Mouse (Mus musculus) layer of hippocampus, postnatal 25 days (tissue): ENCODE results near the gene Mob1b. TPM values are rescaled to one million over a fixed set of nuclear protein-coding genes. Genes with fewer than 3 reads are reported as not detected.

Source experiments
- DNase-seq, 2 experiments: peaks; one replicate each; pipeline ENCODE4 v3.0.0; 2022; ENCODE audit warnings: mixed read lengths in 2 of 2, low spot score in 1 of 2; ENCODE audit errors: extremely low spot score in 1 of 2
- total RNA-seq, 2 experiments: library from RNA; stranded (reverse); gene quantifications; 2 replicates each; pipeline ENCODE4 v1.2.3; 2021

Gene Mob1b
- total RNA-seq: 10 to 100 TPM; 27.0 to 34.1 TPM

DNA sequence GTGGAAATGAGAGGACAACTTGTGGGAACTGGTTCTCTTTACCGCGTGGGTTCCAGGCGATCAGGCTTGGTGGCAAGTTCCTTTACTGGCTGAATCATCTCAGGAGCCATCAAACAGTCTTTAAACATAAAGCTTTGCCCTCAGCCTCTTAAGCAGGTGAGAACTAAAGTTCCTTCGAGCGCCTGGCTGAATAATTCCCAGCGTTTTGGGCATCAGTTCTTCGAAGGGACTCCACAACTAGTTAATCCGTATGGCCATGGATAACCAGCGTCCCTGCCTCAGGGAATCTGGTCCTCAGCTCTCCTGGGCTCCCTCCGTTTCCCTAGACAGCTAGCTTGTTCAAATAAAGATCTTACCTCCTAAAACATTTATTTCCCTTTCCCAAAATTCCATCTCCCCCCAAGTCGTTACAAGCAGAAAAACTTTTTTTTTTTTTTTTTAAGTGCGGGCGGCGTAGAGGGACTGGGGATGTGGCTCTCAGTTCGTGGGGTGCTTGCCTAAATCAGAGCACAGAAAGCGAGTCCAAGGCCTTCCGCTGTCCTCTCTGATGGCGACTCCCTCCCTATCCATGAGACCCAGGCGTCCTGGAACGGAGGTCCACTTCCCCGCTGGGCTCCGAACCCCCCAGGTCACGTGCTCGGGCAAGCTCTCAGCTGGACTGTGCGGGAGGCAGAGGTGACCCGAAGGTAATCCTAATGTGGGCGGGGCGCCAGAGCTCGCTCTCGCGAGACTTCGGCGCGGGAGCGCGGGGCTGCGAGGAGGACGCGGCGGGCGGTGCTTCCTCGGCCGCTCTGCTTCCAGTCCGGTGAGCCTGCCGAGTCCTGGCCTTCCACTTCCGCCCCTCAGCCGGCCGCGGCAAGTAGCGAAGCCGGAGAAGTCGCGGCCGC lies at the start of gene Mob1b:
Mob1b (plus strand) TSS at position 740 of the 887 bp plus-strand sequence.
- DNase-seq: peak; percentile 97 to 98

DNA sequence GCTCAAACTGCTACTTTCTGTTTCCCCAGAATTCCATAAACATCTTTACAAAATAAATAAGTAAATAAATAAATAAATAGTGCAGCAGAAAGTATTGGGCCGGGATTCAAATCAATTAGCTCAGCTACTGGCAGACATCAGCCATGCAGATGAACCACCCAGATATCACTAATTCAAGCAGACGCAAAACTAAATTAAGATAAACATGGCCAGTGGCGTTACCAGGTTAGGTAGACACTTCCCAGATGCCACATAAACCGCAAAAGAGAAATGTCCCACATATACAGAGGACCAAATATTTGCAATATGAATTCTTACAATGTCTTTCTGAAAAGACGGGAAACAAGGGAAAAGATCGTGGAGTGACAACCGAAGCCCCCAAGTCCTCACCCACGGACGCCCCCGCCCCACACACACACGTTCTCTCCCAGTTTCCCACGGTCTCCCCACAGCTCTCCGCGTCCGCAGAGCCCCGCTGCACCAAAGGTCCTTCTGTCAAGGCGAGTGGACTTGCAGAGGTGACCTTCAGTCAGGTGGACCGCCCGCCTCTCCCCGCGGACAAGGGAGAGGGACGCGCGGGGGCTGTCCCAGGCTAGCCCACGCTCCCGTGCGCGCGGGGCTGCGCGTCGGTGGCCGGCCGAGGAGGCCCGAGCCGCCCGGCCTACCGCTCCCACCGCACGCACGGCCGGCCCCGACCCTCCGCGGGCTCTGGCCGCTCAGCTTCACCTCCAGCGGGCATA lies 45.8 kb upstream of the Mob1b start:
- peak; percentile 19 to 23 for DNase-seq

DNA sequence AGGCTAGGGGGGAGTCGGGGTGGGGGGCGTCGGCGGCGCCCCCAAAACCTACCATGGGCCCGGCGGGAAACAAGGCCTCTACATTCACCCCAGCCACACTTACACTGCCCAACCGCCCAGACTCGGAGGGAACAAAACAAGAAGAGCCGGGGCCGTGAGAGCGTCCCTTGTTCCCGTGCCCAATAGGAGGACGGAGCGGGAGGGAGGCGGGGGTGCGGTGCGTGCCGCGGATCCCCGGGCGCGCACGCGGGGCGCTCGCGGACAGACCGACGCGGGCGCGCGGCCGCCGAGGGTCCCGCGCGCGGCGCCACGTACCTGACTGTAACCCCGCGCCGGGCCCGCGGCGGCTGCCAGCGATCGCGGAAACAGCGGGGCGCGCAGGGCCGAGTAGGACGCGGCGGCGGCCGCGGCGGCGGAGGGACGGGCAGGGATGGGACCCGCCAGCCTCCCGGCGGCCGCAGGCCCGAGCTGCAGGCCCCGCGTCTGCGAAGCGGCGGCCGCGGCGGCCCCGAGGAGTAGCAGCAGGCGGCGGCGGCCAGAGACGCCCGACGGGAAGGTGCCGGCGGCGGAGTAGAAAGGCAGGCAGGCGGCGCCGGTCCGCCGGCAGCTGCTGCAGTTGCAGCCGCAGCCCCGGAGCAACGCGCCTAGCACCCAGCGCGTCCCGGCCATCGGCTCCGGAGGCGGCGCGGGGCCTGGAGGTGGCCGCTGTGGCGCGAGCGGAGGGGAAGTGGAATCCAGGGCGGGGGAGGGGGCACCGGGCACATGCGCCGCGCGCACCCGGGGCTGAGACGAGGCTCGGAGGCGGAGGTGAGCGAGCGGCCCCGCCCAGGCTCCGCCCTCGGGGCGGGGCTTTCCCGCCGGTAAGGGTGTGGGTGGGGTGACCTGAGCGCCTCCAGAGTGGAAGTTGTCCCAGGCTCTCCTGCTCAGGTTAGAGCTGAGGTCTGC lies 44.9 kb upstream of the Mob1b start, which contains the start of gene Grsf1:
Grsf1 (minus strand) TSS at position 729 of the 945 bp plus-strand sequence.
- peak; percentile 79 to 88 for DNase-seq

DNA sequence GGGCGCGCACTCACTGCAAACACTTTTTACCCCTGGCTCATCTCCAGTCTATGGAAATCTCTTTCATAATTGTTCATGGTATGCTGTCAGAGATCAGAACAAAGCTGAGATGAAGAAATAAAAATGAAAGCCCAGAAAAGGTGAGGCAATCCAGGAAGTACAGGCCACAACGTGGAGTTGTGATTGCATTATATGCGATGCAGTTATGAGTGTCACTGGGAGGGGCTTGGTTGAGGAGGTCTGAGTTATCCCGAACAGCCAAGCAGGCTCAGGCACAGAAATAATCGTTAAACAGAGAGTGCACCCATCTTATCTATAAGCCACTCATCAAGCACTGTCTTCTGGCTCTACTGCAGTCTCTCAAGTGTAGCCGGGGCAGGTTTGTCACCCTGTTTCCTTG lies 41.7 kb upstream of the Mob1b start:
- DNase-seq: no peak

DNA sequence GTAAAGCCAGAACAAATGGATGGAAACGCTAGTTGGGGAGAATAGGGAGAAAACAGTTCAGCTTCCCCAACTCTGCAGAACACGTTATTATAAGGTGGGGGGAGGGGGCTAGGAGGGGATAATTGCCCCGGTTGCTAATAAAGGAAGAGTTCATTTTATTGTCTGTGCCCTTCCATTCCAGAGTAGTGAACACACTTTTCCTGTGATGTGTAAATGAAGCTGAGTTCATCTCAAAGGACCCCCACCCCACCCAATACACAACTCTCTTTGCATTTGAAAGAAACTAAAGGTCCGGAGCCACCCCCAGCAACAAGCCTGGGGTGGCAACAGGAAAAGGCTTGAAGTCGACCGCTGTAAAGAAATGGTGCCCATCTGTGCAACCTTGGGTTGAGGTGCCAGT lies 41.3 kb upstream of the Mob1b start:
- no peak for DNase-seq

DNA sequence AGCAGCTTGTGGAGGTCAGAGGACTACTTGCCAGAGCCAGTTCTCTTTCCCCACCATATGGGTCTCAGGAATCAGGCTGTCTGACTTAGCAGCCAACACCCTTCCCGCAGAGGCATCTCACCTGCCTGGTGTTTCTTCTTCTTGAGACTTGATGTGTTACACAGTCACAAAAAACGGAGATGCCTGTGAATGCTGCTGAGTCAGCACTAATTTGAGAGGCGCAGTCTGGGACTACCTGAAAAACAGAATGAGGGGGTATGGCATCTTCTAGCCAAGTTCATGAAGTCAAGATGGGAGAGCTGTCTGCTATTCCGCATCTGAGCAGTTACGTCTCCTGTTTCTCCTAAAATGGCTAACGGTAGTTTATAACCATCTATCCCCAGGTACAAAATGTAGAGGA lies 40.1 kb upstream of the Mob1b start:
- DNase-seq: no peak

DNA sequence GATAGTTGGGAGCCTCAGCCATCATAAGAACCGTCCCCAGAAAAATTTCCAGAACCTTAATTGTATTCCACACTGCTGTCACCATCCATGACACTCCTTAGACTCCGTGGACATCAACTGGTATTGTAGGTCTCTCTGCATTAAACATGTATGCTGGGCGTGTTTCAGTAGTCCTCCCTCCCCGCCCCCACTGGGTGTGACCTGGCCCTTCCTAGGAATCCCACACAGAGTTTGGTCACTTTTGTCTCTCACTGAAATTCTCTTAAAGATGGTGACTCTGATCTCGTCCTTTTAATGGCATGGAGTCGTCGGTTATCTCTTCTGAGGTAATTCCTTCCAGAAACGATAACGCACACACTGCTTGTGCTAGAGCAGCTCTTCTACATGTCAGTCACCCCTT lies 36.9 kb upstream of the Mob1b start:
- no peak for DNase-seq

DNA sequence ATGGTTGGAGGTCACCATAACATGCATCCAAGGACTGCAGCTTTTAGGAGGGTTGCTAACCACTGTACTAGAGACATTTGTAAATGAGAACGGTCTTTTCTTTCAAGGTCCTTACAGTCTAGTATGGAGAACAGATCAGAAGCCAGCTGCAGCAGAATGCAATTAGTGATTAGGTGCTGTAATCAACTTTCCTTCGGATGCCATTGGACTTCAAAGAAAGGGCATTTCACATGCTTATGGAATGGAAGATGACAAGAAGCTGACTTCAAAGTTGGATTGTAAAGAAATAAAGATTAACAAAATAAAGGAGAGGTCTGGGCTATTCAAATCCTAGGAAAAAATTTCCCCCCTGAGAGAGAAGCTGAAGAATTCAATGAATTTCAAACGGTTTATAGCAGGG lies 36.4 kb upstream of the Mob1b start:
- no peak for DNase-seq

DNA sequence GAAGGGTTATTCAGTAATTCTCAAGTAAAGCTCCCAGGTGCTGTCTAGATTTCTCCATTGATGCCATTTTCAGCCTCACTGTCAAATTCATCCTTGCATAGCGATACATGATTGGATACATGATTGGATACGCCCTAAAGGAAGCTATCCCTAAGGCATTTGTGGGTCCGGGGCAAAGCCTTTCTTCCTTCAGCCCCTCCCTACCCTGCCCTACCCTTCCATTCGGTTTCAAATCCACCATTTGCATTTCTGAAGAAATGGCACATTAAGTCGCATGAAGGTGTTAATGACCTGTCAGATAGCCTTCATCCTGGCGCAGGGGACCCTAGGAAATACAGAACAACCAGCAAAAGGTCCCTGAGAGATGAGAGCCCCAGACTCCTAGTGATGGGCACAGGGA lies 35.3 kb upstream of the Mob1b start:
- DNase-seq: no peak

DNA sequence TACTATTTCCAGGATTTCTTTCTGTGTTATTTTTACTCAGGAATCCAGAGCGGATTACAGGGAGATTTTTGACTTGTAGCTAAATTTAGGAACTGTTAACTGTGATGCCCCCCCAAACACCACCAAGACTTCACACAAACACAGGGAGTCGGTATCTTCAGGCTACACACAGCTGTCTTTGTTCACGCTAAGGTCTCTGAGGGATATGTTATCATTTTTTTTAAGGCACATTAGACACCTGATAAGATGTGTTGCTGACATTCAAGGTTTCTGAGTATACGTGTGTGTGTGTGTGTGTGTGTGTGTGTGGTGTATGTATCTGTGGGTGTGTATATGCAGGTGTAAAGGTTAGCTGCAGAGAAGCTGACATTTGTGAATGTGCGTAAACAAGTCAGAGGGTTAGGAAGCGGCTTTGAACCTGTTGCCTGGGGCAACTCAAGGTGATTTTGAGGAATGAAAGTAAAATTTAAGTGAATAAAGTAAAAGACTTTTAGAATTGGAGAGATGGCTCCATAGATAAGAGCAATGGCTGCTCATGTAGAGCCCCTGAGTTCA lies 34.8 kb upstream of the Mob1b start:
- no peak for DNase-seq

DNA sequence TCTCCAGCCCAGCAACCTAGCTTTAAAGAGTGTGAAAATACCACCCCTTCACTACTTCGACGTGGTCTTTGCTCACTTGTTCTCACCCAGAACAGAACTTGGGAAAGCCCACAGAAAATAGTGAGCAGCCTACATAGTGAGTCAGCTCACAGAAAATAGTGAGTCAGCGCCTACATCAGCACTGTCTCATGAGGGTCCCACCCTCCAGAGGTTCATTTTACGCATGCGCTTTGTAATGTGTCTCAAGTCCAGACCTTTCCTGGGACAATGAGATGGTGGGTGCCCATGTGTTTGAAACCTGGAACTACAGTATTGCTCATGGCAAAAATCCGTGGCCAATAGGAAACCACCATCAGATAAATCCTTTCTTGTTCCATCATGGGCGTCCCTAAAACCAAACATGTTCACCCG lies 32.7 kb upstream of the Mob1b start:
- DNase-seq: no peak

DNA sequence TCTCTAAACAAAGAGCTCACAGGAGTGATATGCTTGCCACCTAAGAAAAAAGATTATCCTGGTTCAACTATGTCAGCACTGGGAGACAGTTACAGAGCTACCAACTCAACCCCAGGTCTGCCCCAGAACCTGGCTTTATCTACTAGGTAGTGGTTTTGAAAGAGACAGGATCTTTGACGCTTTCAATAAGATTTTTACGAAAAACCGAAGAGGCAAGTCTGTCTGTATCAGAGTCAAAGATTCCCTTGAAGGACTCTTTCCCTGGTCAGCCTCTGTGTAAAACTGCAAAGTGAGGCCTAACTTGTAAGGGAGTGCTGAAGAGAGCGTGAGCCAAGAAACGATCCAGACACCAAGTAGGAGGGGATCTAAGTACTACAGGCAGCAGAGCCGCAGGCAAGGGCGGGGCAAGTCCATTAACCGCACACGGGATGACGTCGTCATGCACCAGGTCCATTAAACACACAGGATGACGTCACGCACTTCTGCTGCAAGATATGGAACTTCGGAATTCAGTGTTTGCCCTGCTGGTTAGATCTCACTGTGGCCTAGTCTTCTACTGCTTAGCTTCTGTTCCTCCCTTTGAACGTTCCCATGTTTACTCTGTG lies 32.0 kb upstream of the Mob1b start:
- no peak for DNase-seq

DNA sequence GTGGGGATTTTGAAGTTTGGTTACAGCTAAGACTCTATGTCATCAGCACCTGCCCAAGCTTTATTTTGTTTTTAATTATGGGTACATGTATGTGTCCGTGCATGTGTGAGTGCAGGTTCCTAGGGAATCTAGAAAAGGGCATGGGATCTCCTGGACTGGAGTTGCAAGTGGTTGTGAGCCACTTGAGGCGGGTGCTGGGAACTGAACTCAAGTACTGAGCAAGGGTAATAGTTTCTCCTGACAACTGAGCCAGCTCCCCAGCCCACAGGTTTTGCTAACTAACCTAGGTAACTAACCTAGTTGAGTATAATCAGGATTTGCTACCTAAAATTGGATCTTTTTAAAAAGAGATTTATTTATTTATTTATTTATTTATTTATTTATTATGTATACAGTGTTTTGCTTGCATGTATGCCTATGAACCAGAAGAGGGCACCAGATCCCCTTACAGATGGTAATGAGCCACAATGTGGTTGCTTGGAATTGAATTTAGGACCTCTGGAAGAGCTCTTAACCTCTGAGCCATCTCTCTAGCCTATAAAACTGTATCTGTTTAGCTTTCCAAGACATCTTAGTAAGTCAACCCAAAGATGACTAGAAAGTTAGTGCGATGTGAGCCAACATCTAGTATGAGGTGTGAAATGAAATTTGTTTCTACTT lies 31.2 kb upstream of the Mob1b start:
- no peak for DNase-seq

DNA sequence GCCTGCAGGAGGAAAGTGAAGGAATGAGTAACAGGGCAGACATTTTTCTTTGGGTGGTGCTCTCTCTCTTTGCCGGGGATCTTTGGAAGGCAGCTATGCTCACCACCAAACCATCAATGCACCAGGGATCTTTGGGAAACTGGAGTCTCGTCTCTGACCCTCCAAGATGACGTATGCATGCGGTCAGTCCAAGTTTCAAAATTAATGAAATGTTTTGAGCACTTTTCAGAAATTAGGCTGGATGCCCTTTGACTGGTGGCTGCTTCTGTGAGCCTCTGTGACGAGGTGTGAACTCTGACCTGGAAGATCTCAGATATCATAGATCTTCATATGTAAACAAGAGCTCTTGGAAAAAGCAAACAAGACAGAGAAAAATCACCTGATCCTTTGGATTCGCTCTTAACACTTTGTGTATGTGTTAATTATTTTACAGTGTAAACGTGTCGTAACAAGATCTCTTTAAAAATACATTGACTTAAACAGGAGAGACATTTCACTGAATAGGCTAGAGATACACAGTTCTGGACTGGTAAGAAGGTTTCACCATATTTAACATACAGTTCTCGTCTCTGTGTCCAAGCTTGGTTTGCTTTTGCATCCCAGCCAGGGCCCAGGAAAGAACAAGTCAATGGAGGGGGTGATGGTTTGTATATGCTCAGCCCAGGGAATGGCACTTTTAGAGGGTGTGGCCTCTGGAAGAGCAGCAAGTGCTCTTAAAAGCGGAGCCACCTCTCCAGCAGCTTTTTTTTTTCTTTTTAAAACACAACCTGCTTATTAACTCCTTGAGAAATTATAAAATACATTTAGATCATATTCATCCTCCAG lies 29.8 kb upstream of the Mob1b start:
- DNase-seq: no peak

DNA sequence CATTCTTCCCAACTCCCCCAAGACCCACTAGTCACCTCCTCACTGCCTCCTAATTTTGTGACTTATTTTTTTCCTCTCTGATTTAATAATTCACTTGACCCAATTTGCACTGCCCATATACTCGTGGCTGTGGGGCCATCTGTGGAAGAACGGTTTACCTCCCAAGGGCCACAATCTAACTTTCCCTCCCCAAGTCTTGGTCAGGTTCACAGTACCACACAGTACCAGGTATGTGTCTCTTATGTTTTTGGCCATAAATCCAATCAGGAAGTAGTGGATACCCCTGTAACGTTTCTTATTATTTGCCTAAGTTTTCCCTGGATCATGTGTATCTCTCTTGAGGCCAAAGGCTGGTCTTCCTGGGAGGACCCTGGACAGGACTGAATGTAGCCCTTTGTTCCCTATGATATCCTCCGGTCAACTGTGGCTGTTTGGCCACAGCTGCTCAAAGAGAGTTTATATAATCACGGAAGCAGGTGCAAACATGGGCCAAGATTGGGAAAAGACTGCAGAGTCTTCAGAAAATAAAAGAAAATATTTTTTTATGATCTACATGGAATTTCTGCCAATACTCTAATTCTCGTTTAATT lies 29.1 kb upstream of the Mob1b start:
- no peak for DNase-seq

DNA sequence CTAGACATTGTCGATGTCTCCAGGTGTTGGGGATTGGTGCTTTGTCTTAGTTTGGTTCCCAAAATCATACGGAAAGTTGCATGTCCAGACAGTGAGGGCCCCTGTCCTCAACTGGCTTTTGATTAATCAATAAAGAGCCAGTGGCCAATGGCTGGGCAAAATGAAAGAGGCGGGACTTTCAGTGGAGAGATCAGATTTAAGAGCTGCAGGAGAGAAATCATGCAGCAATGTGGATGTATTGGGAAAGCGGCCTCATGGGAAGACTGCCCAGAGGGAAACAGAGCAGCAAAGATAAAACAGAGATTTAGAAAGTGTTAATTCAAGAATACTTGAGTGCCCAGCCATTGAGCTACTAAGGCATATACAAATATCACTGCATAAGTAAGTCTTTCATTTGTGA lies 28.1 kb upstream of the Mob1b start:
- no peak for DNase-seq

DNA sequence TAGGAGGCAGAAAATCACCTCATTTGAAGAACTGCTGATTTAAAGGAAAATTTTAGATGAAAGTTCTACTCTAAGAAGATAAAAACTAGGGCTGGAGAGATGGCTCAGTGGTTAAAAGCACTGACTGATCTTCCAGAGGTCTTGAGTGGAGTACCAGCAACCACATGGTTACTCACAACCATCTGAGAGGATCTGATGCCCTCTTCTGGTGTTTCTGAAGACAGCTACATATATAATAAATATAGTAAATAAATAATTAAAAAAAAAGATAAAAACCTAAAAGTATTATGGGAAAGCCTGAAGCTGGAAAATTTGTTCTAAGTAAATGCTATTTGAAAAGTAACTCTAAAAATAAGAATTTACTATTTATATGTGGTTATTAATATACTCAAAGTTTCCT lies 27.6 kb upstream of the Mob1b start:
- no peak for DNase-seq

DNA sequence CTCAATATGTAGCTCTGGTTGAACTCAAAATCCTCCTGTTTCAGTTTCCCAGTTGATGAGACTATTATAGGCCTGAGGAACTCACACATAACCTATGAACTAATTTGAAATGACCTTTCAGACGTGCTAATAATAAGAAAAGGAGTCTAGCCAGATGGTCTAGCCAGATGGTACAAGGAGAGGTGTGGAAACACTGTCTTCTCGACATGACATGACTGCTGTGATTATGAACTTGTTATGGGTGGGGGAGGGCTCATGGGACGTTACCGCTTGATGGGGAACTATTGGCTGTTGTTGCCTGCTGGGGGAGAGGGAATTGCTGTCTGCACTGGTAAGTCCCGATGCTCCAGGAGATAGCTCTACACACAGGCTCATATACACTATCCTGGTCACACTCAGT lies 23.4 kb upstream of the Mob1b start:
- DNase-seq: no peak
